Comparison of ENCODE assay signal across 9 mouse cellular contexts in genomic region chr10:106469855-106470532, GRCm38 (mm10). TPM values are rescaled to one million over a fixed set of nuclear protein-coding genes. Genes with fewer than 3 reads are reported as not detected.
A peak's percentile ranks its signal among the peaks of the same experiment; 100 is the strongest.
DNase-seq lines count a peak whose midpoint lies in the region; ATAC-seq and TF ChIP-seq lines count a peak whose summit lies in the region.
"Had no signal": no experiment of that assay in that cellular context is flagged by ENCODE, and none has a peak within 500 bp of the region (broad histone marks: within the 10 kb centered on the region; RNA-seq: fewer than 3 reads in every experiment).

Gene Ppfia2, plus strand, starts transcription at chr10:106470339.

- H3K4me2 ChIP-seq in forebrain, embryonic 15.5 days (replicated peaks) = peak within 1 kb of the TSS; percentile 79
- H3K4me2 ChIP-seq in hindbrain, embryonic 12.5 days (replicated peaks) = peak within 1 kb of the TSS; percentile 85
- peak within 1 kb of the TSS; percentile 73 for H3K4me2 ChIP-seq in lung, embryonic 16.5 days (ENCODE audit: low read depth, low read length)

- H3K4me3 ChIP-seq in ES-E14 (ENCODE audit: insufficient read depth in 1 of 2, low read depth in 1 of 2, low read length in 2 of 2, poor library complexity in 1 of 2, severe bottlenecking in 1 of 2) = peak within 1 kb of the TSS; percentile 3 to 59; a peak in 3 of 4 replicates
- peak within 1 kb of the TSS; percentile 83 for H3K4me3 ChIP-seq in forebrain, embryonic 15.5 days
- peak within 1 kb of the TSS; percentile 62 for H3K4me3 ChIP-seq in hindbrain, embryonic 12.5 days
- peak within 1 kb of the TSS; percentile 53 for H3K4me3 ChIP-seq in lung, embryonic 16.5 days (ENCODE audit: low read length)

- no peaks in the 10 kb centered on the region for H3K9me3 ChIP-seq in ES-E14 (ENCODE audit: control insufficient read depth, insufficient read depth, low read depth, low read length)
- H3K9me3 ChIP-seq in forebrain, embryonic 15.5 days = no peaks in the 10 kb centered on the region
- H3K9me3 ChIP-seq in hindbrain, embryonic 12.5 days (replicated peaks) = no peaks in the 10 kb centered on the region
- H3K9me3 ChIP-seq in lung, embryonic 16.5 days (ENCODE audit: control insufficient read depth, low read length) = no peaks in the 10 kb centered on the region

- DNase-seq in ES-E14 (ENCODE audit: low read depth, low spot score) = peak; percentile 20
- DNase-seq in cerebellum, adult 11-12 months = peak; percentile 82
- peak; percentile 66 to 77 for DNase-seq in layer of hippocampus, postnatal 10 days (ENCODE audit: low spot score in 2 of 2)
- peak; percentile 73 for DNase-seq in right cerebral cortex, postnatal 14 days

- no peaks in the 10 kb centered on the region for H3K4me1 ChIP-seq in ES-E14 (ENCODE audit: control insufficient read depth in 2 of 2, insufficient read depth in 2 of 2, low read length in 2 of 2, poor library complexity in 1 of 2)
- peaks cover 18% of the 10 kb centered on the region; the same call in 1 of the 2 replicates for H3K4me1 ChIP-seq in forebrain, embryonic 15.5 days
- H3K4me1 ChIP-seq in hindbrain, embryonic 12.5 days = no peaks in the 10 kb centered on the region
- peaks cover 10% of the 10 kb centered on the region; the same call in 1 of the 2 replicates for H3K4me1 ChIP-seq in lung, embryonic 16.5 days (replicated peaks; ENCODE audit: control insufficient read depth, insufficient read depth, low read length)

- ATAC-seq in forebrain, embryonic 15.5 days (replicated peaks) = peak; percentile 88
- peak; percentile 90 for ATAC-seq in hindbrain, embryonic 12.5 days (ENCODE audit: low FRiP score)
- peak; percentile 67 for ATAC-seq in lung, embryonic 16.5 days (ENCODE audit: low read depth)
- ATAC-seq in inflammation-experienced regulatory T-cells, adult 6 months = no peak
- ATAC-seq: Patski had no signal

- no peak within 1 kb of the TSS for H3K9ac ChIP-seq in ES-E14 (ENCODE audit: insufficient read depth, low read depth, low read length, poor library complexity, severe bottlenecking)
- H3K9ac ChIP-seq in forebrain, embryonic 15.5 days (replicated peaks) = peak within 1 kb of the TSS; percentile 85
- peak within 1 kb of the TSS; percentile 69 for H3K9ac ChIP-seq in hindbrain, embryonic 12.5 days
- H3K9ac ChIP-seq in lung, embryonic 16.5 days (ENCODE audit: low read length) = peak within 1 kb of the TSS; percentile 36; the same call in 1 of the 2 replicates

- H3K27ac ChIP-seq in ES-E14 (ENCODE audit: insufficient read depth, low read depth, low read length, poor library complexity, severe bottlenecking) = no peak within 1 kb of the TSS
- H3K27ac ChIP-seq in forebrain, embryonic 15.5 days (replicated peaks) = peak within 1 kb of the TSS; percentile 94
- H3K27ac ChIP-seq in hindbrain, embryonic 12.5 days = peak within 1 kb of the TSS; percentile 85
- H3K27ac ChIP-seq in lung, embryonic 16.5 days (ENCODE audit: low read length) = no peak within 1 kb of the TSS

- no peaks in the 10 kb centered on the region for H3K27me3 ChIP-seq in forebrain, embryonic 15.5 days
- 0 out of 2 replicates have a peak, but pooled peaks cover 3% of the 10 kb centered on the region for H3K27me3 ChIP-seq in hindbrain, embryonic 12.5 days
- peaks cover 5% of the 10 kb centered on the region; the same call in 1 of the 2 replicates for H3K27me3 ChIP-seq in lung, embryonic 16.5 days (ENCODE audit: control insufficient read depth, insufficient read depth, low read depth, low read length)

- no peaks in the 10 kb centered on the region for H3K36me3 ChIP-seq in ES-E14 (ENCODE audit: control insufficient read depth, insufficient read depth, low read length, poor library complexity, severe bottlenecking)
- no peaks in the 10 kb centered on the region for H3K36me3 ChIP-seq in forebrain, embryonic 15.5 days
- no peaks in the 10 kb centered on the region for H3K36me3 ChIP-seq in hindbrain, embryonic 12.5 days
- no peaks in the 10 kb centered on the region for H3K36me3 ChIP-seq in lung, embryonic 16.5 days (ENCODE audit: control insufficient read depth, insufficient read depth, low read length)

- in situ Hi-C loops in ES-E14 (cut with MboI; ENCODE audit: low sequenced_read_pairs in 2 of 2, unreplicated experiment in 2 of 2) = no loop called here

- WGBS in forebrain, embryonic 15.5 days = under 1% methylated on average over 30 of the region's 30 CpGs
- under 1% methylated on average over 30 of the region's 30 CpGs for WGBS in hindbrain, embryonic 12.5 days
- WGBS in lung, embryonic 16.5 days = under 1% methylated on average over 30 of the region's 30 CpGs

TF ChIP-seq in ES-E14, 5 proteins besides CTCF, POLR2A, EP300 and RAD21:
- TF ChIP-seq HCFC1 (IDR thresholded peaks at IDR 0.05; ENCODE audit: borderline replicate concordance, insufficient read depth, low read length) = no peak
- TF ChIP-seq ZNF384 (IDR thresholded peaks at IDR 0.05; ENCODE audit: low read depth, low read length) = no peak
- TF ChIP-seq MAFK (IDR thresholded peaks at IDR 0.05; ENCODE audit: insufficient read depth, low read depth, low read length) = no peak
- TF ChIP-seq CHD2 (IDR thresholded peaks at IDR 0.05; ENCODE audit: low read depth, low read length) = no peak
- no peak for TF ChIP-seq ZC3H11A (IDR thresholded peaks at IDR 0.05; ENCODE audit: borderline replicate concordance, low read depth, low read length)

RNA-seq across cellular contexts. Expression of gene Ppfia2, which starts in this region (rescaled TPM):
- 0.09 and 0.11 TPM in 2 replicates for total RNA-seq in ES-E14 (2012; rRNA removed)
- polyA plus RNA-seq in forebrain, embryonic 15.5 days (2015; fragmentation: Nextera tagmentation; extraction: Ambion mirVana) = 27.6 and 31.9 TPM in 2 replicates
- polyA plus RNA-seq in hindbrain, embryonic 12.5 days (2016; fragmentation: Nextera tagmentation; extraction: Ambion mirVana) = 11.1 and 12.8 TPM in 2 replicates
- 100 to 1,000 TPM; 111 to 117 TPM for total RNA-seq in layer of hippocampus, postnatal 10 days (2021)
- 0.35 and 0.52 TPM in 2 replicates for polyA plus RNA-seq in lung, embryonic 16.5 days (2015; fragmentation: Nextera tagmentation; extraction: Ambion mirVana)
- polyA plus RNA-seq in inflammation-experienced regulatory T-cells, adult 6 months (2017; shearing (Covaris generic)) = under 1 TPM in 2 of 3 experiments, not detected in 1; 0.13 to 0.20 TPM
- polyA plus RNA-seq: Patski had no signal

Comparison
In these comparisons a context has a peak if more than half of its experiments do, and no peak if none do; other contexts are left out.
1. RNA of gene Ppfia2 (total RNA-seq): 111 to 117 TPM in layer of hippocampus, postnatal 10 days; 0.09 to 0.11 TPM in ES-E14; every median in the first group is over 100 times any median in the second.
2. Peak in DNase-seq and H3K4me3 ChIP-seq in ES-E14; RNA of the gene not detected or under 1 TPM.
3. Peak in ATAC-seq, H3K4me3 ChIP-seq, H3K9ac ChIP-seq and H3K4me2 ChIP-seq in lung, embryonic 16.5 days; RNA of the gene not detected or under 1 TPM.
4. DNase-seq: peak in every context shown above with its lines; median percentile 82 in cerebellum, adult 11-12 months; 73 in right cerebral cortex, postnatal 14 days; 72 in layer of hippocampus, postnatal 10 days; 20 in ES-E14.
5. H3K27ac ChIP-seq: peak in forebrain, embryonic 15.5 days (single experiment) and hindbrain, embryonic 12.5 days (single experiment); none in ES-E14 (single experiment) and lung, embryonic 16.5 days (single experiment).
6. H3K4me3 ChIP-seq: peak in every context shown above with its lines; median percentile 83 in forebrain, embryonic 15.5 days; 62 in hindbrain, embryonic 12.5 days; 53 in lung, embryonic 16.5 days; 31 in ES-E14.
7. Peak in every context shown above with its lines, with median percentiles within 50 percentile points of each other: H3K4me2 ChIP-seq.